Mouse (Mus musculus): ENCODE measurements around the gene Olfr161. TPM values are rescaled to one million over a fixed set of nuclear protein-coding genes. Genes with fewer than 3 reads are reported as not detected.

Gene Olfr161
- total RNA-seq (2023), result not detected in 4 replicates

DNA sequence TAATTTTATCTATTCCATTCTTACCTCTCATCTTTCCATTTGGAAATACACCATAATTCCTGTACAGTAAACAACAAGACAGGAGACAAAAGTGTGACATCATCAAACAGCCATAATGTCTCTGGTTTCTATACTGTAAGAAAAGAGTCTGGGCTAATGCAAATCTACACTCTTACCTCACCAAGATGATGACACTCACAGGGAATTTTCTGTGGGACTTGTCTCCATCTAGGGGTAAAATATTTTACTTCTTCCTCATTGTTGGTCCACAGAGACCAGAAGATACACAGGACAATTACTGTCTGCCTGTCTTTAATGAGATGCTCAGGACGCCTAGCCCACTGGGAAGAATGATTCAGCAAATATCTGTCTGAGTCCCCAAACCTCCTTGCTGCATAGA lies at the start of gene Olfr161:
Olfr161 (plus strand) TSS at position 352 of the 400 bp plus-strand sequence.

Other genes with a start within 250 kb of the Olfr161 start
- gene Mefv, start 127.1 kb downstream of the Olfr161 start, total RNA-seq (2023), result not detected in 4 replicates
- gene Zfp263, start 153.1 kb downstream of the Olfr161 start, total RNA-seq (2023), result 56.0 to 68.2 TPM (median 63.3 TPM) in 4 replicates
- gene Olfr15, start 239.8 kb downstream of the Olfr161 start, total RNA-seq (2023), result not detected in 4 replicates

All from B cell, adult 62 days (primary cell).